In the genomic region with DNA sequence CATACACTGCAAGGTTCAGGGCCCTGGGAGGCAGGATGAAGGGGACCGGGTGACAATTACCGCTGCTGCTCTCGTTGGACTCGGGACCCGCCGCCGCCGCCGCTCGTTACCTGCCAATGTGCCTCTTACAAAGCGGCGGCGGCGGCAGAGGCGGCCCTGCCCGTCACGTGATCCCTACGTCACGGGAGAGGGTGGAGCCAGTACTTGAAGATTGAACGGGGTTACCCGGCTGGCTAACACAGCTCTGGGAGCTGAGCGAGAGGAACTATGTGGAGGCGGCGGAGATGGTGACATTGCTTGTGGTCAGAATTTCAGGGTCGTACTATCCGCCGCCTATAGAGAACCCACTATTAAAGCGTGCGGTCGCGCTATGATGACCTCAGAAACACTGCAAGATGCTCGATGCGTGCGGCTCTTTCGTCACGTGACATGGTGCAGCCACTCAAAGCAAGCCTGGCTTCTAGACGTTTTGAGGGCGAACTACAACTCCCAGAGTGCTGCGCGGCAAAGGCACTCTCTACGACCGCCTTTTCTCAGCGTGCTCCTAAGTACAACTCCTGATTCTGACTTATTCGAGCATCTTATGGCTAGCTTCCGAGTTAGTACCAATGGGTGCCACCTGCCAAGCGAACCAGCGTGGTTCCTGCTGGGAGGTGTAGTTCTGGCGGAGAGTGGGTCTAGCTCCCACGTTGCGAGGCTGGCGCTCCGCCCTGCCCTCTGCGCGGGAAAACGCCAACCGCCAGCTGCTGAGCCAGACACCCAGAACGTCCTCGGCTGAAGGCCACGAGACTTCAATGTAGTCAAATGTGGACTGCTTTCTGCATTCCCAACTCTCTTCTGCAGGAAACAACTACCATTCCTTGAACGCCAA, we compare ENCODE assay signal across 8 mouse cellular contexts. TPM values are rescaled to one million over a fixed set of nuclear protein-coding genes. Genes with fewer than 3 reads are reported as not detected.
DNase-seq lines count a peak whose midpoint lies in the region; ATAC-seq lines count a peak whose summit lies in the region.

A gene (minus strand): TSS at position 165 of the 871 bp plus-strand sequence.

- no peaks in the 10 kb centered on the region for H3K9me3 ChIP-seq in intestine, embryonic 14.5 days (ENCODE audit: control insufficient read depth, low read length)

- peak; percentile 95 to 96 for DNase-seq in adrenal gland, adult 18-20 months (ENCODE audit: low spot score in 2 of 2)
- peak; percentile 99 for DNase-seq in embryo, embryonic 11 days
- DNase-seq in gastrocnemius, postnatal 25 days, result peak; percentile 94
- peak; percentile 99 for DNase-seq in intestine, embryonic 14.5 days (ENCODE audit: low spot score)
- DNase-seq in left cerebral cortex, postnatal 14 days (ENCODE audit: low spot score in 2 of 2), result peak; percentile 98 to 99
- peak; percentile 97 for DNase-seq in mesoderm, embryonic 11.5 days (ENCODE audit: low read depth, low spot score)
- DNase-seq in right cerebral cortex, postnatal 36 days (ENCODE audit: low spot score in 2 of 2), result peak; percentile 99
- peak; percentile 98 for DNase-seq in yolk sac, embryonic 10.5 days (ENCODE audit: low spot score)

- H3K4me1 ChIP-seq in intestine, embryonic 14.5 days (replicated peaks; ENCODE audit: control insufficient read depth, insufficient read depth, low read length), result peaks cover 25% of the 10 kb centered on the region

- peak; percentile 98 for ATAC-seq in intestine, embryonic 14.5 days (replicated peaks; ENCODE audit: low FRiP score, low TSS enrichment, low read depth)

- no peaks in the 10 kb centered on the region for H3K27me3 ChIP-seq in intestine, embryonic 14.5 days (replicated peaks; ENCODE audit: control insufficient read depth, insufficient read depth, low read length)

- H3K4me3 ChIP-seq in intestine, embryonic 14.5 days (ENCODE audit: low read depth, low read length), result peak within 1 kb of the TSS; percentile 90

- peaks cover under 1% of the 10 kb centered on the region; the same call in 1 of the 2 replicates for H3K36me3 ChIP-seq in intestine, embryonic 14.5 days (ENCODE audit: control insufficient read depth, insufficient read depth, low read length)

- under 1% methylated on average over 60 of the region's 60 CpGs for WGBS in intestine, embryonic 14.5 days

- H3K4me2 ChIP-seq in intestine, embryonic 14.5 days (ENCODE audit: low read length), result peak within 1 kb of the TSS; percentile 60

- H3K9ac ChIP-seq in intestine, embryonic 14.5 days (ENCODE audit: low read length), result peak within 1 kb of the TSS; percentile 94

- intact Hi-C loops in left cerebral cortex, postnatal 14 days (cut with DNase I), result loop anchor here (5.0 to 10.0 kb wide), 2 partner anchors 48 to 140 kb away; a partner anchor contains a TSS

- peak within 1 kb of the TSS; percentile 96 for H3K27ac ChIP-seq in intestine, embryonic 14.5 days (ENCODE audit: low read depth)

RNA-seq across cellular contexts. Expression of the gene that starts here (rescaled TPM):
- 10 to 100 TPM; 35.4 to 36.2 TPM for total RNA-seq in adrenal gland, adult 18-20 months (2021)
- total RNA-seq in gastrocnemius, postnatal 25 days (2021), result 10 to 100 TPM; 70.4 to 92.0 TPM
- 55.1 TPM in 2 replicates for polyA plus RNA-seq in intestine, embryonic 14.5 days (2014; fragmentation: Nextera tagmentation; extraction: Ambion mirVana)
- total RNA-seq in left cerebral cortex, postnatal 14 days (2021), result 10 to 100 TPM; 46.1 to 47.6 TPM

Comparison
In these comparisons a context has a peak if more than half of its experiments do, and no peak if none do; other contexts are left out.
1. Peak in every context shown above with its lines: DNase-seq, ATAC-seq, H3K4me3 ChIP-seq and H3K27ac ChIP-seq.